Mouse (Mus musculus): ENCODE results near the gene Flrt1. TPM values are rescaled to one million over a fixed set of nuclear protein-coding genes. Genes with fewer than 3 reads are reported as not detected.
"Not testable (repeated sequence)": the region's sequence is repeated elsewhere in the genome, so short reads cannot be mapped to it uniquely, and the experiment has no call there.

Gene Flrt1
- total RNA-seq, 2 experiments from 2014 or later, result 33.0 to 35.2 TPM

GRCm38 (mm10) chr19:7056248-7057087 lies 49.1 kb downstream of the Flrt1 start, which contains the start of gene Macrod1:
Gene Macrod1, plus strand, starts transcription at chr19:7056810.
- DNase-seq (ENCODE audit: low spot score in 2 of 2), result peak; percentile 86 to 93
- intact Hi-C loops (cut with DNase I), result loop anchor here (10.0 kb wide), 1 partner anchor 288 kb away; the partner anchor contains the start of gene Mark2

GRCm38 (mm10) chr19:7055173-7055572 lies 50.4 kb downstream of the Flrt1 start:
- peak in 1 of 2 experiments; percentile 48 for DNase-seq (ENCODE audit: low spot score in 2 of 2)
- intact Hi-C loops (cut with DNase I), result loop anchor here (10.0 kb wide), 1 partner anchor 290 kb away; the partner anchor contains the start of gene Mark2

GRCm38 (mm10) chr19:7054772-7055171 lies 50.8 kb downstream of the Flrt1 start:
- no peak for DNase-seq (ENCODE audit: low spot score in 2 of 2)
- intact Hi-C loops (cut with DNase I), result loop anchor here (10.0 kb wide), 1 partner anchor 290 kb away; the partner anchor contains the start of gene Mark2

GRCm38 (mm10) chr19:7053382-7053781 lies 52.1 kb downstream of the Flrt1 start:
- DNase-seq (ENCODE audit: low spot score in 2 of 2), result not testable (repeated sequence)
- intact Hi-C loops (cut with DNase I), result loop anchor here (10.0 kb wide), 1 partner anchor 291 kb away; the partner anchor contains the start of gene Mark2

- DNase-seq (ENCODE audit: low spot score in 2 of 2), result no peak
- intact Hi-C loops (cut with DNase I), result no loop called here
Observed at GRCm38 (mm10) chr19:7044706-7045105, 60.8 kb downstream of the Flrt1 start.

GRCm38 (mm10) chr19:7044279-7044678 lies 61.2 kb downstream of the Flrt1 start:
- DNase-seq (ENCODE audit: low spot score in 2 of 2), result no peak
- intact Hi-C loops (cut with DNase I), result no loop called here

Other genes with a start within 250 kb of the Flrt1 start
- 1 to 10 TPM; 2.6 to 3.4 TPM for gene Ccdc88b, start 247.5 kb downstream of the Flrt1 start, total RNA-seq (2021)
- gene Trmt112, start 196.0 kb downstream of the Flrt1 start, total RNA-seq (2021), result 10 to 100 TPM; 34.4 to 36.5 TPM
- 100 to 1,000 TPM; 354 to 355 TPM for gene Prdx5, start 195.6 kb downstream of the Flrt1 start, total RNA-seq (2021)
- gene Esrra, start 183.9 kb downstream of the Flrt1 start, total RNA-seq (2021), result 10 to 100 TPM; 56.0 to 60.9 TPM
- gene Catsperz, start 180.3 kb downstream of the Flrt1 start, total RNA-seq (2021), result 10 to 100 TPM; 23.0 to 28.8 TPM
- gene Kcnk4, start 171.2 kb downstream of the Flrt1 start, total RNA-seq (2021), result 10 to 100 TPM; 44.9 to 50.4 TPM
- gene Bad, start 163.9 kb downstream of the Flrt1 start, total RNA-seq (2021), result 10 to 100 TPM; 35.2 to 36.0 TPM
- gene Gpr137, start 163.2 kb downstream of the Flrt1 start, total RNA-seq (2021), result 10 to 100 TPM; 91.5 to 92.3 TPM
- 10 to 100 TPM; 55.4 to 71.5 TPM for gene Ppp1r14b, start 130.8 kb downstream of the Flrt1 start, total RNA-seq (2021)
- 10 to 100 TPM; 13.4 to 13.6 TPM for gene Plcb3, start 129.3 kb downstream of the Flrt1 start, total RNA-seq (2021)
- gene Fkbp2, start 125.2 kb downstream of the Flrt1 start, total RNA-seq (2021), result 10 to 100 TPM; 69.4 to 78.8 TPM
- 10 to 100 TPM; 64.3 to 75.4 TPM for gene Vegfb, start 118.1 kb downstream of the Flrt1 start, total RNA-seq (2021)
- gene Dnajc4, start 113.2 kb downstream of the Flrt1 start, total RNA-seq (2021), result 10 to 100 TPM; 21.1 to 21.2 TPM
- gene Nudt22, start 109.6 kb downstream of the Flrt1 start, total RNA-seq (2021), result 10 to 100 TPM in 1 of 2 experiments, 1 to 10 TPM in 1; 8.7 to 10.1 TPM
- gene Trpt1, start 109.6 kb downstream of the Flrt1 start, total RNA-seq (2021), result 10 to 100 TPM; 19.1 to 20.7 TPM
- 1 to 10 TPM; 4.5 to 4.6 TPM for gene Fermt3, start 86.3 kb downstream of the Flrt1 start, total RNA-seq (2021)
- 100 to 1,000 TPM; 155 to 165 TPM for gene Stip1, start 65.8 kb downstream of the Flrt1 start, total RNA-seq (2021)
- 10 to 100 TPM in 1 of 2 experiments, 1 to 10 TPM in 1; 8.4 to 11.3 TPM for gene Macrod1, start 48.9 kb downstream of the Flrt1 start, total RNA-seq (2021)
- gene Otub1, start 100.6 kb upstream of the Flrt1 start, total RNA-seq (2021), result 100 to 1,000 TPM; 268 to 271 TPM
- gene Cox8a, start 111.9 kb upstream of the Flrt1 start, total RNA-seq (2021), result 1,000 to 10,000 TPM; 1,118 to 1,183 TPM
- gene Naa40, start 135.5 kb upstream of the Flrt1 start, total RNA-seq (2021), result 10 to 100 TPM; 34.4 to 35.7 TPM
- 10 to 100 TPM; 15.7 to 16.3 TPM for gene Rcor2, start 161.6 kb upstream of the Flrt1 start, total RNA-seq (2021)
- 100 to 1,000 TPM; 136 to 140 TPM for gene Mark2, start 236.1 kb upstream of the Flrt1 start, total RNA-seq (2021)

Measured in left cerebral cortex, postnatal 14 days (tissue).